Comparison of ENCODE assay signal across 22 mouse cellular contexts in the genomic region with DNA sequence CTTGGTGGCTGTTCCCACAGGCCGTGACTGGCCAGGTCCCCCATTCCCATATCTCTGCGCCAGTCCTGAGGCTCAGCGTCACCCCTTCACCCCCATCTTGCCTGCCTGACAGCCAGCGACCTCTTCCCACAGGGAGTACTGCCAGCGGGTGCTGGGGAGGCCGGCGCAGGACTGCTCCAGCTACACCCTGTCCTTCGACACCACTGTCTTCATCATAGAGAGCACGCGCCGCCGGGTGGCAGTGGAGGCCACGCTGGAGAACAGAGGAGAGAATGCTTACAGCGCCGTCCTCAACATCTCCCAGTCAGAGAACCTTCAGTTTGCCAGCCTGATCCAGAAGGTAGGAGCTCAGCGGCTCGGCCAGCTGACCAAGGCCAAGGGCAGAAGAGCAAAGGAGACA. TPM values are rescaled to one million over a fixed set of nuclear protein-coding genes. Genes with fewer than 3 reads are reported as not detected.
A peak's percentile ranks its signal among the peaks of the same experiment; 100 is the strongest.
DNase-seq lines count a peak whose midpoint lies in the region; ATAC-seq and TF ChIP-seq lines count a peak whose summit lies in the region.
"Had no signal": no experiment of that assay in that cellular context is flagged by ENCODE, and none has a peak within 500 bp of the region (broad histone marks: within the 10 kb centered on the region; RNA-seq: fewer than 3 reads in every experiment).

No protein-coding gene starts in this region.

- ATAC-seq in heart, postnatal 0 days (ENCODE audit: insufficient read depth, low read depth): no peak
- ATAC-seq in lung, embryonic 14.5 days (ENCODE audit: insufficient read depth): no peak
- ATAC-seq: liver, embryonic 12.5 days had no signal

- TF ChIP-seq CTCF in heart, postnatal 0 days (IDR thresholded peaks at IDR 0.05; ENCODE audit: low read depth): peak; percentile 14; the same call in 1 of the 2 replicates
- peak; percentile 54 for TF ChIP-seq CTCF in lung, embryonic 14.5 days (IDR thresholded peaks at IDR 0.05; ENCODE audit: low read depth)
- TF ChIP-seq CTCF in E14TG2a.4 (conservative IDR thresholded peaks at IDR 0.05; ENCODE audit: low read length): no peak

- no peak overlapping the region for H3K4me3 ChIP-seq in heart, postnatal 0 days (ENCODE audit: low read depth, low read length)
- no peak overlapping the region for H3K4me3 ChIP-seq in lung, embryonic 14.5 days (ENCODE audit: low read depth, low read length)
- H3K4me3 ChIP-seq in E14TG2a.4 (replicated peaks; ENCODE audit: low read length): peak overlapping the region; percentile 32; the same call in 1 of the 2 replicates
- H3K4me3 ChIP-seq: embryonic facial prominence, embryonic 13.5 days; erythroblast, embryonic 14.5 days; heart, embryonic 15.5 days; limb, embryonic 13.5 days; liver, embryonic 12.5 days; midbrain, embryonic 12.5 days had no signal

- no peaks in the 10 kb centered on the region for H3K4me1 ChIP-seq in heart, postnatal 0 days (ENCODE audit: control insufficient read depth, insufficient read depth)
- H3K4me1 ChIP-seq in lung, embryonic 14.5 days (ENCODE audit: insufficient read depth): 0 out of 2 replicates have a peak, but pooled peaks cover 2% of the 10 kb centered on the region
- H3K4me1 ChIP-seq in E14TG2a.4 (replicated peaks; ENCODE audit: low read depth, low read length): peaks cover 32% of the 10 kb centered on the region
- H3K4me1 ChIP-seq: limb, embryonic 13.5 days; midbrain, embryonic 12.5 days had no signal

- no peak overlapping the region for H3K4me2 ChIP-seq in heart, postnatal 0 days (ENCODE audit: low read depth, low read length)
- no peak overlapping the region for H3K4me2 ChIP-seq in lung, embryonic 14.5 days
- H3K4me2 ChIP-seq: embryonic facial prominence, embryonic 13.5 days; heart, embryonic 15.5 days; limb, embryonic 13.5 days; liver, embryonic 12.5 days; midbrain, embryonic 12.5 days had no signal

- no peak for TF ChIP-seq EP300 in heart, postnatal 0 days (IDR thresholded peaks at IDR 0.05; ENCODE audit: low read depth)

- no peak overlapping the region for H3K27ac ChIP-seq in heart, postnatal 0 days (ENCODE audit: low read depth)
- no peak overlapping the region for H3K27ac ChIP-seq in lung, embryonic 14.5 days (ENCODE audit: low read depth)
- H3K27ac ChIP-seq: embryonic facial prominence, embryonic 13.5 days; heart, embryonic 15.5 days; limb, embryonic 13.5 days; liver, embryonic 12.5 days; midbrain, embryonic 12.5 days had no signal

- DNase-seq in heart, postnatal 0 days (ENCODE audit: low spot score): no peak
- DNase-seq in heart, adult 11 months: no peak
- DNase-seq in lung, embryonic 14.5 days: peak; percentile 69
- DNase-seq in lung, postnatal 4 days: no peak
- peak; percentile 39 for DNase-seq in ZHBTc4 (ENCODE audit: low read depth, low spot score)
- DNase-seq in spleen, adult 18-20 months: no peak
- DNase-seq: adrenal gland, postnatal 25 days; cerebellum, adult 8-10 months; cerebellum, postnatal 36 days; embryo, embryonic 11 days; gastrocnemius, postnatal 36 days; kidney, adult 18-20 months; kidney, postnatal 14 days; lung, postnatal 10 days; thymus, postnatal 25 days had no signal

- 62% methylated on average over 17 of the region's 17 CpGs for WGBS in heart, postnatal 0 days
- WGBS in lung, embryonic 14.5 days: 33% methylated on average over 17 of the region's 17 CpGs

- H3K9me3 ChIP-seq in heart, postnatal 0 days (replicated peaks; ENCODE audit: control insufficient read depth, low read length): no peaks in the 10 kb centered on the region
- H3K9me3 ChIP-seq in lung, embryonic 14.5 days (ENCODE audit: low read depth, low read length): no peaks in the 10 kb centered on the region
- no peaks in the 10 kb centered on the region for H3K9me3 ChIP-seq in E14TG2a.4 (ENCODE audit: low read length)
- H3K9me3 ChIP-seq: embryonic facial prominence, embryonic 13.5 days; heart, embryonic 15.5 days; limb, embryonic 13.5 days; liver, embryonic 12.5 days; midbrain, embryonic 12.5 days had no signal

- 0 out of 2 replicates have a peak, but pooled peaks cover 6% of the 10 kb centered on the region for H3K27me3 ChIP-seq in heart, postnatal 0 days (ENCODE audit: control insufficient read depth, insufficient read depth, low read length)
- H3K27me3 ChIP-seq in lung, embryonic 14.5 days (ENCODE audit: insufficient read depth, low read length): no peaks in the 10 kb centered on the region; the same call in 1 of the 2 replicates
- peaks cover 65% of the 10 kb centered on the region for H3K27me3 ChIP-seq in E14TG2a.4 (ENCODE audit: insufficient read depth, low read length)
- H3K27me3 ChIP-seq: embryonic facial prominence, embryonic 13.5 days; limb, embryonic 13.5 days; midbrain, embryonic 12.5 days had no signal

- H3K9ac ChIP-seq in heart, postnatal 0 days (replicated peaks; ENCODE audit: low read depth, low read length): no peak overlapping the region
- H3K9ac ChIP-seq in lung, embryonic 14.5 days: no peak overlapping the region
- H3K9ac ChIP-seq: embryonic facial prominence, embryonic 13.5 days; heart, embryonic 15.5 days; limb, embryonic 13.5 days; liver, embryonic 12.5 days; midbrain, embryonic 12.5 days had no signal

- no peaks in the 10 kb centered on the region for H3K36me3 ChIP-seq in heart, postnatal 0 days (replicated peaks; ENCODE audit: control insufficient read depth, insufficient read depth, low read length)
- no peaks in the 10 kb centered on the region for H3K36me3 ChIP-seq in lung, embryonic 14.5 days (ENCODE audit: insufficient read depth)
- no peaks in the 10 kb centered on the region for H3K36me3 ChIP-seq in E14TG2a.4 (ENCODE audit: insufficient read depth, low read length)
- H3K36me3 ChIP-seq: heart, embryonic 15.5 days; liver, embryonic 12.5 days; midbrain, embryonic 12.5 days had no signal

RNA-seq across cellular contexts. Expression of gene Fem1b, which starts 44.3 kb away (rescaled TPM):
- total RNA-seq in heart, postnatal 0 days (2014; rRNA removed; ENCODE audit: low replicate concordance): 28.9 and 39.4 TPM in 2 replicates
- 5.8 and 6.8 TPM in 2 replicates for polyA plus RNA-seq in heart, postnatal 0 days (2015; fragmentation: Nextera tagmentation; extraction: Ambion mirVana)
- 37.1 and 37.6 TPM in 2 replicates for polyA plus RNA-seq in lung, embryonic 14.5 days (2014; fragmentation: Nextera tagmentation; extraction: Ambion mirVana)

Comparison
In these comparisons a context has a peak if more than half of its experiments do, and no peak if none do; other contexts are left out.
1. DNase-seq: peak in lung, embryonic 14.5 days (single experiment) and ZHBTc4 (single experiment); none in heart, postnatal 0 days (single experiment), heart, adult 11 months (single experiment), lung, postnatal 4 days (0 of 2) and spleen, adult 18-20 months (0 of 2).